Mouse (Mus musculus): ENCODE measurements around the gene Hspa1a. TPM values are rescaled to one million over a fixed set of nuclear protein-coding genes. Genes with fewer than 3 reads are reported as not detected.
A peak's percentile ranks its signal among the peaks of the same experiment; 100 is the strongest.
"Not testable (repeated sequence)": the region's sequence is repeated elsewhere in the genome, so short reads cannot be mapped to it uniquely, and the experiment has no call there.

The Hspa1a gene
- total RNA-seq, 2 experiments from 2014 or later, result 16.6 to 99.8 TPM

DNA sequence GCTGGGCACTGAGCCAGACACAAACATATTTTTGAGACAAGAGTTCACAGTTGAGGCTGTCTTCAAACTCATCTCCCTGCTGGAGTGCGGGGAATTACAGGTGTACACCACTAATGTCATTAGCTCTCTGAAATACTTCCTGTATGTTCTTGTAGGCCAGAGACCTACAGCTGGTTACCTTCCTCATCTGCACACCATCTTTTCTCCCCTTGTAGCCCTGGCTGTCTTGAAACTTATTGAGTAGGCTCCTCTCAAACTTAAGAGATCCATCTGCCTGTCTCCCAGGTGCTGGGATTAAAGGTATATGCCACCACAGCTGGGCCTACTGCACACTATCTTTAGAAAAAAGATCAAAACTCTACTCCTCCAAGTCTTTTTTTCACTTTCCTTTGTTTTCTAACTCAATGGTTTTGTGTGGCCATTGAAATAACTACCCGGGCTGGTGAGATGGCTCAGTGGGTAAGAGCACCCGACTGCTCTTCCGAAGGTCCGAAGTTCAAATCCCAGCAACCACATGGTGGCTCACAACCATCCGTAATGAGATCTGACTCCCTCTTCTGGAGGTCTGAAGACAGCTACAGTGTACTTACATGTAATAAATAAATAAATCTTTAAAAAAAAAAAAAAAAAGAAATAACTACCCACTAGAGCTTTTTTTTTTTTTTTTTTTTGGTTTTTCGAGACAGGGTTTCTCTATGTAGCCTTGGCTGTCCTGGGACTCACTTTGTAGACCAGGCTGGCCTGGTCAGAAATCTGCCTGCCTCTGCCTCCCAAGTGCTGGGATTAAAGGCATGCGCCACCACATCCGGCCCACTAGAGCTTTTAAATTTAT, 23.0 kb downstream of the Hspa1a start:
- not testable (repeated sequence) for DNase-seq (ENCODE audit: low spot score)

DNA sequence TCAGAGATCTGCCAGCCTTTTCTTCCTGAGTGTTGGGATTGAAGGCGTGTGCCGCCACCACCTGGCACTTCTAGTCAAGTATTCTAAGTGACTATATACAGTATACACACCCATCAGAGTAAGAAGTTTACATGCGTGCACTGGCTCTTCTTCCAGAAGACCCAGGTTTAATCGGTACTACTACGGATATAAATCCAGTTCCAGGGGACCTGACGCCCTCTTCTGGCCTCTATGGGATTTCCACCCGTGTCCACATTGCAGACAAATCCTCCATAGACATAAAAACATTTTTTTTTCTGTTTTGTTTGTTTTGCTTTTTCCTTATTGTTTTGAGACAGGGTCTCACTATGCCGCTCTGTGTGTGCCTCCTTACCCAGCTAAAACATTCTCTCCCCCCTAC, 24.4 kb downstream of the Hspa1a start:
- no peak for DNase-seq (ENCODE audit: low spot score)

DNA sequence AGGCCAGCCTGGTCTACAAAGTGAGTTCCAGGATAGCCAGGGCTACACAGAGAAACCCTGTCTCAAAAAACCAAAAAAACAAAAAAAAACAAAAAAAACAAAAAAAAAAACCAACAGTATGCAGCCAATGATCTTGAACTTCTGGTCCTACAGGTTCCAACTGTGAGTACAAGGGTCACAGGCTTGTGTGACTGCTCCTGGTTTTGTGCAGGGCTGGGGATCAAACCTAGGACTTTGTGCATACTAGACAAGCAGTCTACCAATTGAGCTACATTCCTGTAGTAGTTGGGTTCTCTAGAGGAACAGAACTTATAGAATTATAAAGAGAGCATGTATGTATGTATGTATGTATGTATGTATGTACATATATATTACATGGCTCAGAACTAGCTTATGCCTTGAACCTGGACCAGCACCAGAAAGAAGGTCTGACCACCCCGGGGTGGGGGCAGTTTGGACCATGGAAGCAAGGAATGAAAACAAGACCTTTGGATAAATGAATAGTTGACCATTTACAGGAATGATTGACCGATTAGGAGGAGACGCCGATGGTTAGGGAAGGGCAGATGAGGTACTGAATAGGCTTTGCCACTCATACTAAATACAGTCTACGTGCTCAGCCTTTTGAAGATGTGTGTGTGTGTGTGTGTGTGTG, 25.3 kb downstream of the Hspa1a start:
- DNase-seq (ENCODE audit: low spot score), result no peak

DNA sequence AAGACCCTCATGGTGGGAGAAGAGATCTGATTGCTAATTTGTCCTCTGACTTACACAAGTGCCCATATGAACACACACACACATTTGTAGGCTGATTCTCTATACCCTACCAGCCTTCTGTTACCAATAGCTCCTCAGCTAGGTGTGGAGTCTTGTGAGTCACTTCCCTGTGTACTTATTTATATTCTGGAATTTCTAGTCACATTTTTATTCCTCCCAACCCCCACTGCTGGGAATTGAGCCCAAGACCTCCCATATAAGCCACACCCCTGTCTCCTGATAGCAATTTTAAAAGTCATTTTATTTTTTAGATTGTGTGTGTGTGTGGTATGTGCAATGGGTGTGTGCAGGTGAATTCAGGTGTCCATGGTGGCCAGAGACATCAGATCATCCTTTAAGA, 27.6 kb downstream of the Hspa1a start:
- no peak for DNase-seq (ENCODE audit: low spot score)

DNA sequence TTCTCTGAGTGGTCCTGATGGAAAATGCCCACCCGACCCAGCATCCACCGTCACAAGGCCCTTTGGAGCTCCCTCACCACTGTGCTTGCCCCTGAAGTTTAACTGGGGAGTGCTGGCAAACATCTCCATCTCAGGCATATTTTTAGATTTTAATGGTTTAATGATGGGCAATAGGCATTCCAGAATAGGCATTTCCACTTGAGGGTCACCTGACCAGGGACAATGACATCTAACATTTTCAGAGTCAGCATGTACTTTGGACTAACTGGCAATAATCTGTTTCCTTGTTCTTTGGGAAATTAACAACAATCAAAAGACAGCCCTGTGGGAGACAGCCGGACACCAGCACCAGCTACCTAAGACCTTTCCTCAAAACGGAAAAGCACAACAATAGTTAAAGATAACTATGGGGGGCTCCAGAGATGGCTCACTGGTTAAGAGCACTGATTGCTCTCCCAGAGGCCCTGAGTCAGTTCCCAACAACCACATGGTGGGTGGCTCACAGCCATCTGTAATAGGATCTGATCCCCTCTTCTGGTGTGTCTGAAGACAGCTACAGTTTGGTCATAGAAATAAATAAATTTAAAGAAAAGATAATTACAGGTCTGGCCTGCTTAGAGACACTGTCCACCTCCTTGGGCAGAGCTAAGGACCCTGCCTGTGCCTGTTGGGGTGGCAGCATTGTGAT, 28.7 kb downstream of the Hspa1a start:
- DNase-seq (ENCODE audit: low spot score), result no peak

DNA sequence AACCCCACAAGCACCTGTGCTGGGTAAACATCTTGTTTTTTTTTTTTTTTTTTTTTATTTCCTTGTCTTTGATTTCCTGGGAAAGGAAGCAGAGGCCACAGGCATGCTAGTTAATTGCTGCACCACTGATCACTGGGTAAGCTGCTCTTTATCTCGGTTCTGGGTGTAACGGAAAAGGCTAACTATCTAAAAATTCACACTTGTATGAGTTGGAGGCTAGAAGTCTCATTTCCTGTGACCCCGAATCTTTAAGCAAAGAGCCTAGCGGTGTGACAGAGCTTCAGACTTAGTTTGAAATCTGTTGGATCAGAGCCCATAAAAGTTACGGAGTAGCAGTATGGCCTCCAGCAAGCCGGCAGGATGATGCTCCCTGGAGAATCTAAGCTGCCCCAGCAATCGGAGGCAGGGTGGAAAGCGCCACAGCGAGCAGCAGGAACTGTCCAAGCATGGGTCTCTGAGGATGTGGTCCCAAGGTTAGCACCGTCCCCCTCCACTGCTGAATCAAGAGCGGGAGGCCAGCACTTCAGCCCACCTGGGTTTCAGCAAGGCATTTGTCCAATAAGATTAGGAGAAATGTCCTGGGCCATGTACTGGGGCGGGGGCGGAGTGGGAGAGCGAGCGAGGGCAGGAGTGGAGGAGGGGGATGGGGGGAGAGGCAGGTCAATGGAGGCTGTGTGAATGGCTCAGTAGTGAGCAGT, 30.5 kb downstream of the Hspa1a start:
- no peak for DNase-seq (ENCODE audit: low spot score)

DNA sequence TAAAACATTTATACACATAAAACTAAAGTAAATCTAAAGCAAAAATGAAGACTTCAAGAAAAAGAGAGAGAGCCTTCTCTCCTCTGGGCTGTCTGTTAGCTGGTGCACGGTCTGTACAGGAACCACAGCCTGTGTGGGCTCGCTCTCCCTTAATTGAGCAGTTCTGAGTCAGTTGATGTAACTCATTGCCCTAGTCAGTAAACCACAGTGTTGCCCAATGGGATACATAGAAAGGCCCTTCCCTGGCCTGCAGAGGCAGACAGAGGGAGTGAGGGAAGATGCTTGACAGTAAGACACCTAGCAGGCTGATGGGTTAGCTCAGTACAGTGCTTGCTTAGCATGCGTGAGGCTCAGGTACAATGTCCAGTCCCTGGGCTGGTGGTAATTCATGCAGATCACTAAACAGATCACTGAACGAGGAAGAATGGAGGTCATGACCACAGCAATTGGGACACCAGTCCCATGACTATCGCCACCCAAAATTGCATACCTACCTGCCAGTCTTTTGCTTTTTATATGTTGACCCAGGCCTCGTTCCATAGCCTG, 33.9 kb downstream of the Hspa1a start:
- DNase-seq (ENCODE audit: low spot score), result no peak

DNA sequence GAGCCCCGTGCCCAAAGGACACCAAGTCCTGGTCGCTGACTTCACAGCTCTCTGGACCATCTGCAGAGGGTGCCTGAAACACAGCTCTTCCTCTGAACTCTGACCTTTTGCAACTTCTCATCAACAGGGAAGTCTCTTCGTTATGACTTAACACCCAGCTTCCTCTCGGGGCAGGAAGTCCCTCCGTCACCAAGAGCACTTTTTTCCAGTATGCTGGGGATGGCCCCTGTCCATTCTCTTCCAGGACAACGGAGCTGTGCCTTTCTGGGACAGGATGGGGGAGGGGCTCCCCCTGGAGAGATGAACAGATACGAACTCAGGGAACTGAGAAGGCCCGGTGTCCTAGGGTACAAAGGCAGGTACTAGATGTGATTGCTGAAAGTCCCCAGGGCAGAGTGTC, 37.1 kb downstream of the Hspa1a start:
- no peak for DNase-seq (ENCODE audit: low spot score)

DNA sequence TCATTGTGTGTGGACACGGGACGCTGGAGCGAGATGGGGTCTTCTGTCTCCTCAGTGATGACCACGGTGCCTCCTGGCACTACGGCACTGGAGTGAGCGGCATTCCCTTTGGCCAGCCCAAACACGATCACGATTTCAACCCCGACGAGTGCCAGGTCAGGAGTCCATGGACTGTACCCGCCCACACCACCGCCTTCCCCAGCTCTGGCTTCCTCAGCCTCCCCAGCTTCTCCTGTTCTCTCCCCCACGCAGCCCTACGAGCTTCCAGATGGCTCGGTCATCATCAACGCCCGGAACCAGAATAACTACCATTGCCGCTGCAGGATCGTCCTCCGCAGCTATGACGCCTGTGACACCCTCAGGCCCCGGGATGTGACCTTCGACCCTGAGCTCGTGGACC, 37.9 kb downstream of the Hspa1a start:
- no peak for DNase-seq (ENCODE audit: low spot score)

DNA sequence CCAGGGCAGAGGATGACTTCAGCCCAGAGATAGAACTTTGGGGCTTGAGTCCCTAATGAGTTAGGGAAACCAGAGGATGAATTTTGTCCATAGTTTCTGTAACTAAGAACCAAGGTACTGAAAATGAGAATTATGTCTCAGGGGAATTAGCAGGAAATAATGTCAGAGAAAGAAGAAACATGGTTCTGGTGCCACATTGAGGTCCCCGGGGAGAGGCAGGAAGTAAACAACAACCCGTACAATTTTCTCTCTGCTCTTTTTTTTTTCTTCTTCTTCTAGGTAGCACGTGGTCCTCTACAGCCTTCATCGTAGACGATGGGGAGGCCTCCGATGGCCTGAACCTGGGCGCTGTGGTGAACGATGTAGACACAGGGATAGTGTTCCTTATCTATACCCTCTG, 39.7 kb downstream of the Hspa1a start:
- DNase-seq (ENCODE audit: low spot score), result no peak

DNA sequence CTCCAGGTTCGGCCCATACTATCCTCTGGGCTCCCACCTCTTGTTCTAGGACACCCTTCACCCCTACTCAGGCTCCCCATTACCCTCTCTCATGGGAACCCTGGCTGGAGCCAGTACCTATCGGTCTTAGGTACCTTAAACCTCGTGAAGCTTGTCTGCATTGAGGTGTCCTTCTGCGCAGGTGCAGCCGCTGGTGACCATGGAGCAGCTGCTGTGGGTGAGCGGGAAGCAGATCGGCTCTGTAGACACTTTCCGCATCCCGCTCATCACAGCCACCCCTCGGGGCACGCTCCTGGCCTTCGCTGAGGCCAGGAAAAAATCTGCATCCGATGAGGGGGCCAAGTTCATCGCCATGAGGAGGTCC, 40.2 kb downstream of the Hspa1a start:
- no peak for DNase-seq (ENCODE audit: low spot score)

DNA sequence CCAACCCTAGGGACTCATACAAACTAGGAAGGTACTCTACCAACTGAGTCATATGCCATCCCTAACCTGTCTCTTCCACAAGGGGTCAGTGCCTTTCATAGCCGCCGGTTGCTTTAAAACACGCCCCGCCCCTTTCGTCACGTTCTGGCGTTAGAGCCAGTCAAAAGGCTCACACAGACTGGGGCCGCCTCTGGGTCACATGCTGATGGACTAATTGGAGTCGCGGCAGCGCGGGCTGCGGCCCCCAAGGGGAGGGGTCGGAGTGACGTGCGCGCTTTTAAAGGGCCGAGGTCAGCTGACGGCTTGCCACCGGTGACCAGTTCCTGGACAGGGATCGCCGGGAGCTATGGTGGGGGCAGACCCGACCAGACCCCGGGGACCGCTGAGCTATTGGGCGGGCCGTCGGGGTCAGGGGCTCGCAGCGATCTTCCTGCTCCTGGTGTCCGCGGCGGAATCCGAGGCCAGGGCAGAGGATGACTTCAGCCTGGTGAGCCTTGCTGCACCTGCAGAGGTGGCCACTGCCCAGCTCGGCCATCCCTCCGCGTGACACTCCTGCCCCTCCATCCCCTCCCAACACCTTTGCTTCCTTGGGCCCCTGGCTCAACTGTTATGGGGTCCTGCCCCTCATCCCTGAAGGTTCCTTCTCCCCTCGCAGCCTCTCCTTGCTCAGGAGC, 40.8 kb downstream of the Hspa1a start, which contains the start of gene Neu1:
Gene Neu1 (plus strand): TSS at position 193 of the 674 bp plus-strand sequence.
- peak; percentile 99 for DNase-seq (ENCODE audit: low spot score)

DNA sequence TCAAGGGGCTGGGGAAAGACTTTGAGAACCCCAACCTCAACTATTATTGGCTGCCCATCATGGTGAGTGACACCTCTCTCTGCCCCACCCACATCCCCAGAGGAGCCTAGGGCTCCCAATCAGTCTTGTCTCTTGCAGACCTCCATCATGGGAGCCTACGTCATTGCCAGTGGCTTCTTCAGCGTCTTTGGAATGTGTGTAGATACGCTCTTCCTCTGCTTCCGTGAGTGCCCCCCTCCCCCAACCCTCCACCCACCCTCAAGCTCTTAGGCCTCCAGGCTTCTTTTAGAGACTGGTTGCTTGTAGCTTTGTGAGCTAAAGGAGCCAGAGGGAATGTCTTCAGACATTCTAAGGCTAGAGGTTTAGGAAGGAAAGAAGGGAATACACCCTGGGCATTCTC, 43.1 kb downstream of the Hspa1a start:
- DNase-seq (ENCODE audit: low spot score), result no peak

DNA sequence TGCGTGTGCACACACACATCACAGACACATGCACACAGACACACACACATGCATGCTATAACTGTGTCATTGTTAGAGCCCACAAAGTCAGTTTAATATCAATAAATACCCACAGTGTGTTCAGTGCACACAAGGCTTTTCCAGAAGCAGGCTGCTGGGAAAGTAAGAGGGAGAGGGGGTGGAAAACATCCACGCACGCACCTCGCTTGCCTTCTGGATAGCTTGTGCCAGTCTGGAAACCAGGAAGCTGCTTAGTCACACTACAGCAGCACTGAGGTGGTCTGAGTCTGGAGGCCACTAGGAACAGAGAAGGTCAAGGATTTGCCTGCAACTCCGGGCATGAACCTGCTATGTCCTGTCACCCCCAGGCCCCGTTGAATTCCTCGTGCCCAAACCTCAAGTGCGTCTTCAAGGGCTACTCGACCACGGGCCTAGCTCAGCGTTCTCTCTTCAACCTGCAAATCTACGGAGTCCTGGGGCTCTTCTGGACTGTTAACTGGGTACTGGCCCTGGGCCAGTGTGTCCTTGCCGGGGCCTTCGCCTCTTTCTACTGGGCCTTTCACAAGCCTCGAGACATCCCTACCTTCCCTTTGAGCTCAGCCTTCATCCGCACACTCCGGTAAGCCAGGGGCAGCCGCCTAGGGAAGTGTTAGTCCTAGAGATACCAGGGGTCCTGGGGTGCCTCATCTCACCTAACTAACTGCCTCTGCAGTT, 44.5 kb downstream of the Hspa1a start:
- no peak for DNase-seq (ENCODE audit: low spot score)

DNA sequence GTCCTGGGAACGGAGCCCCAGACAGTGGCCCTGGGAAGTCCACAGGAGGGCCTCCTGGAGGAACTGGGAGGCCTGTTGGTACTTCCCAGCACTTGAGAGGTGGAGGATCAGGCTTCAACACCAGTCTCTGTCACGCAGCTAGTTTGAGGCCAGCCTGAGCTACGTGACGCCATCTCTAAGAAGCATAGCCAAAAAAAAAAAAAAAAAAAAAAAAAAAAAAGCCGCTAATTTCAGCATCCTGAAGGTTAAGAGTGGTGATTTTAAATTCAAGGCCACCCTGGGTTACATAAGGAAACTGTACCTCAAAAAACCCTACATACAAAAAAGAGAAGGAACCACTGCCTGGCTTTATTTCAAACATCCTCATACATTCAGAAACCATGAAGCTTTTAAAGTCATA, 47.7 kb downstream of the Hspa1a start:
- DNase-seq (ENCODE audit: low spot score), result no peak

DNA sequence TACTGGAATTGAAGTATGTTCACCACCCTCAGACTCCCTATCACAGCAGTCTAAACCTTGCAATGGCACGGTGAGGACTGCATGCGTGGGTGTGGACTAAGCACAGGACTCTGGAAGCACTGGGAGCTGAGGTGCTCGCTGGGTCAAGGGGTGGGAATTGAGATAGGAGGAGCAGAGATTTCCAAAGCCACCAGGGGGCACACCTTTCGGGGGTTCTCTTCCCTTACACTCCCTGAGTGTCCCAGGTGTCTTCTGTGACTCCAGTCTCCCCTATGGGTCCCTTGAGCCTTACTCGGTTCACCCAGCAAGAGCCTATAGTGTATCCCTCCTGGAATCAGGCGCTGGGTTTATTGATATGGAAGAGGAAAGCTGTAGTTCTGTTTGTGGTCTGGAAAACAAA, 49.0 kb downstream of the Hspa1a start:
- DNase-seq (ENCODE audit: low spot score), result no peak
